Mouse (Mus musculus): ENCODE measurements around the gene Gpr61. TPM values are rescaled to one million over a fixed set of nuclear protein-coding genes. Genes with fewer than 3 reads are reported as not detected.

The Gpr61 gene
- total and polyA plus RNA-seq, 3 experiments = 0.27 TPM; not detected in 2

- Histone ChIP-seq H3K4me2 (ENCODE audit: insufficient read depth, low read depth, poor library complexity, severe bottlenecking) (no peak overlapping the region), H3K27me3 (replicated peaks) (no peaks in the 10 kb centered on the region), H3K79me2 (replicated peaks; ENCODE audit: control insufficient read depth, extremely low read depth, insufficient read depth, poor library complexity, severe bottlenecking) (no peaks in the 10 kb centered on the region), H3K9ac (ENCODE audit: insufficient read depth, low read depth) (no peak overlapping the region), H3K9me3 (replicated peaks; ENCODE audit: low read length) (no peaks in the 10 kb centered on the region), H3K27ac (ENCODE audit: insufficient read depth, low read depth) (no peak overlapping the region), H3K36me3 (replicated peaks in 1 of 2; ENCODE audit: control insufficient read depth in 1 of 2, insufficient read depth in 1 of 2, low read length in 1 of 2) (peaks cover 60 to 91% of the 10 kb centered on the region in 2 experiments), H3K4me1 (ENCODE audit: control insufficient read depth in 1 of 2, insufficient read depth in 2 of 2) (peaks cover 0 to 4% of the 10 kb centered on the region in 2 experiments; a peak in 2 of 4 replicates), H3K4me3 (replicated peaks in 1 of 3; ENCODE audit: low read depth in 2 of 3, low read length in 2 of 3, poor library complexity in 1 of 3) (no peak overlapping the region)
- TF ChIP-seq ETS1 (conservative IDR thresholded peaks at IDR 0.05; ENCODE audit: low read depth, low read length) = no peak
- no peak for TF ChIP-seq ZC3H11A (IDR thresholded peaks at IDR 0.05; ENCODE audit: low read depth, low read length)
- no peak for TF ChIP-seq MEF2A (IDR thresholded peaks at IDR 0.05; ENCODE audit: borderline replicate concordance, low read depth, low read length)
- no peak for TF ChIP-seq GABPA (IDR thresholded peaks at IDR 0.05; ENCODE audit: insufficient replicate concordance, low read depth, low read length)
- TF ChIP-seq MXI1 (IDR thresholded peaks at IDR 0.05; ENCODE audit: low read depth, low read length) = no peak
- TF ChIP-seq NRF1 (IDR thresholded peaks at IDR 0.05; ENCODE audit: low read depth, low read length) = no peak
- no peak for TF ChIP-seq TCF12 (IDR thresholded peaks at IDR 0.05; ENCODE audit: low read depth, low read length)
- no peak for TF ChIP-seq TBP (conservative IDR thresholded peaks at IDR 0.05; ENCODE audit: low read depth, low read length)
- TF ChIP-seq SIN3A (IDR thresholded peaks at IDR 0.05; ENCODE audit: low read length) = no peak
- no peak for TF ChIP-seq IRF4 (IDR thresholded peaks at IDR 0.05; ENCODE audit: low read depth, low read length)
- no peak for TF ChIP-seq HCFC1 (IDR thresholded peaks at IDR 0.05; ENCODE audit: low read depth, low read length)
- no peak for DNase-seq (ENCODE audit: extremely low read depth)
- dilution Hi-C loops (cut with MboI; ENCODE audit: extremely low pct_ligation_motif_present, extremely low pct_unique_long_range_greater_than_20kb, low sequenced_read_pairs) (no loop called here), in situ Hi-C loops (cut with MboI; ENCODE audit: low pct_ligation_motif_present, low pct_unique_long_range_greater_than_20kb, low sequenced_read_pairs) (no loop called here)
Measured at GRCm38 (mm10) chr3:108112246-108112645, 42.4 kb downstream of the Gpr61 start.

- H3K4me3 ChIP-seq (replicated peaks in 1 of 3; ENCODE audit: low read depth in 2 of 3, low read length in 2 of 3, poor library complexity in 1 of 3) = no peak overlapping the region
- H3K79me2 ChIP-seq (replicated peaks; ENCODE audit: control insufficient read depth, extremely low read depth, insufficient read depth, poor library complexity, severe bottlenecking) = no peaks in the 10 kb centered on the region
- no peak overlapping the region for H3K4me2 ChIP-seq (ENCODE audit: insufficient read depth, low read depth, poor library complexity, severe bottlenecking)
- no peak for DNase-seq (ENCODE audit: extremely low read depth)
- H3K9me3 ChIP-seq (replicated peaks; ENCODE audit: low read length) = no peaks in the 10 kb centered on the region
- in situ Hi-C loops (cut with MboI; ENCODE audit: low pct_ligation_motif_present, low pct_unique_long_range_greater_than_20kb, low sequenced_read_pairs) (no loop called here), dilution Hi-C loops (cut with MboI; ENCODE audit: extremely low pct_ligation_motif_present, extremely low pct_unique_long_range_greater_than_20kb, low sequenced_read_pairs) (no loop called here)
- peaks cover 58 to 90% of the 10 kb centered on the region in 2 experiments for H3K36me3 ChIP-seq (replicated peaks in 1 of 2; ENCODE audit: control insufficient read depth in 1 of 2, insufficient read depth in 1 of 2, low read length in 1 of 2)
- H3K9ac ChIP-seq (ENCODE audit: insufficient read depth, low read depth) = no peak overlapping the region
- no peaks in the 10 kb centered on the region for H3K27me3 ChIP-seq (replicated peaks)
- no peak overlapping the region for H3K27ac ChIP-seq (ENCODE audit: insufficient read depth, low read depth)
- peaks cover 0 to 4% of the 10 kb centered on the region in 2 experiments; a peak in 2 of 4 replicates for H3K4me1 ChIP-seq (ENCODE audit: control insufficient read depth in 1 of 2, insufficient read depth in 2 of 2)
- TF ChIP-seq MAFK (IDR thresholded peaks at IDR 0.05; ENCODE audit: insufficient replicate concordance, low read length) (no peak), MYC (IDR thresholded peaks at IDR 0.05; ENCODE audit: low read depth, low read length) (no peak), MXI1 (IDR thresholded peaks at IDR 0.05; ENCODE audit: low read depth, low read length) (no peak), USF2 (conservative IDR thresholded peaks at IDR 0.05; ENCODE audit: low read depth, low read length) (no peak), JUND (conservative IDR thresholded peaks at IDR 0.05; ENCODE audit: low read depth, low read length) (no peak), ELF1 (IDR thresholded peaks at IDR 0.05; ENCODE audit: low read depth, low read length) (no peak), EP300 (IDR thresholded peaks at IDR 0.05; ENCODE audit: low read length) (no peak), KAT2A (IDR thresholded peaks at IDR 0.05; ENCODE audit: insufficient replicate concordance, low read length) (no peak)
Measured at GRCm38 (mm10) chr3:108111320-108111719, 43.4 kb downstream of the Gpr61 start.

All from CH12.LX (cell line).